8 mouse cellular contexts compared by ENCODE assay signal in the genomic region with DNA sequence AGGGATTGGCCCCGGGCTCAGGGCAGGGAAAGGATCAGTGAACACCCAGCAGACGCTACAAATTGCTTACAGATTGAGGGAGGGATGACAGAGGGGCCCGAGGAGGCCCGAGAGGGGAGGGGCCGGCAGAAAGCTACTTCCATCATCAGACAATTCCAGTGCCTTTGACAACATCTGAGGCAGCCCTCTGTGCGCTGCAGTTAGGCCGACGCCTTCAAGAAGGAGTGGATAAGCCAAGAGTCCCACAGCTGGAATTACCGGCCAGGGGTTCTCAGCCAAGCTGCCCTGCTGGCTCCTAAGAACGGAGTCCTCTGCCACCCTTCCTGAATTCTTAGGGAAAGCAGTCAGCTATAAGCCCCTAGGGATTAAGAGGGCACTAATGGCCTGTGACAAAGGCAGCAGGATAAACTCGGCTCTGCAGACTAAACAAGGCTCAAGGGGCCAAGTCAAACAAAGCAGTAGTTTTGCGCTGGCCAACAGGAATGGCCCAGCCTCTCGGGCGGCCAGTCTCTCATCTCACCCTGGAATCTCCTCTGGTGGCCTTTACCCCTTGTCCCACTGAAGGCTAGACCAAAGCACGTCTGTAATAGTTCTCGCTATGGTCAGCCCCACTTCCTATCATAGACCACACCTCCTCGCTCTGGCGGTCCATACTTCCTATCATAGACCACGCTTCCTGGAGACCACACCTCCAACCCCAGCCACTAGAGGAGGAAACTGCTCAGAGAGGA.
A peak's percentile ranks its signal among the peaks of the same experiment; 100 is the strongest.
DNase-seq lines count a peak whose midpoint lies in the region; ATAC-seq and TF ChIP-seq lines count a peak whose summit lies in the region.

No protein-coding gene starts in this region.

- WGBS in hindbrain, embryonic 11.5 days: 17% methylated on average over 19 of the region's 19 CpGs
- 22% methylated on average over 19 of the region's 19 CpGs for WGBS in hindbrain, embryonic 14.5 days
- WGBS in hindbrain, embryonic 16.5 days: 23% methylated on average over 19 of the region's 19 CpGs
- 16% methylated on average over 19 of the region's 19 CpGs for WGBS in liver, postnatal 0 days (ENCODE audit: insufficient replicate concordance)
- WGBS in stomach, embryonic 16.5 days: 9% methylated on average over 19 of the region's 19 CpGs

- ATAC-seq in hindbrain, embryonic 11.5 days (ENCODE audit: low FRiP score): no peak
- no peak for ATAC-seq in hindbrain, embryonic 14.5 days (ENCODE audit: low FRiP score)
- no peak; the same call in 1 of the 2 replicates for ATAC-seq in hindbrain, embryonic 16.5 days
- ATAC-seq in liver, postnatal 0 days: peak; percentile 41; the same call in 1 of the 2 replicates
- peak; percentile 56; the same call in 1 of the 2 replicates for ATAC-seq in stomach, embryonic 16.5 days (ENCODE audit: insufficient read depth, low FRiP score)

- no peak for TF ChIP-seq EP300 in liver, postnatal 0 days (IDR thresholded peaks at IDR 0.05; ENCODE audit: low read depth)

- no peaks in the 10 kb centered on the region for H3K27me3 ChIP-seq in hindbrain, embryonic 11.5 days (ENCODE audit: control insufficient read depth, insufficient read depth, low read length)
- H3K27me3 ChIP-seq in hindbrain, embryonic 14.5 days (ENCODE audit: control insufficient read depth, insufficient read depth, low read length): no peaks in the 10 kb centered on the region
- no peaks in the 10 kb centered on the region for H3K27me3 ChIP-seq in hindbrain, embryonic 16.5 days (replicated peaks; ENCODE audit: control insufficient read depth, insufficient read depth, low read length)
- peaks cover 2% of the 10 kb centered on the region; the same call in 1 of the 2 replicates for H3K27me3 ChIP-seq in liver, postnatal 0 days (ENCODE audit: insufficient read depth, low read length)
- H3K27me3 ChIP-seq in stomach, embryonic 16.5 days (ENCODE audit: control insufficient read depth, insufficient read depth, low read length): peaks cover 3% of the 10 kb centered on the region; the same call in 1 of the 2 replicates

- no peaks in the 10 kb centered on the region for H3K9me3 ChIP-seq in hindbrain, embryonic 11.5 days (ENCODE audit: control insufficient read depth, low read length)
- no peaks in the 10 kb centered on the region for H3K9me3 ChIP-seq in hindbrain, embryonic 14.5 days (ENCODE audit: control insufficient read depth, low read length)
- H3K9me3 ChIP-seq in hindbrain, embryonic 16.5 days (ENCODE audit: control insufficient read depth, low read length): no peaks in the 10 kb centered on the region
- H3K9me3 ChIP-seq in liver, postnatal 0 days (ENCODE audit: low read length): no peaks in the 10 kb centered on the region
- H3K9me3 ChIP-seq in stomach, embryonic 16.5 days (replicated peaks; ENCODE audit: control insufficient read depth, low read length): no peaks in the 10 kb centered on the region

- no peaks in the 10 kb centered on the region for H3K36me3 ChIP-seq in hindbrain, embryonic 11.5 days (ENCODE audit: control insufficient read depth, insufficient read depth, low read length)
- no peaks in the 10 kb centered on the region for H3K36me3 ChIP-seq in hindbrain, embryonic 14.5 days (replicated peaks; ENCODE audit: control insufficient read depth, insufficient read depth)
- no peaks in the 10 kb centered on the region for H3K36me3 ChIP-seq in hindbrain, embryonic 16.5 days (ENCODE audit: control insufficient read depth, insufficient read depth, low read length)
- H3K36me3 ChIP-seq in liver, postnatal 0 days (replicated peaks; ENCODE audit: insufficient read depth, low read length): no peaks in the 10 kb centered on the region
- no peaks in the 10 kb centered on the region for H3K36me3 ChIP-seq in stomach, embryonic 16.5 days (ENCODE audit: control insufficient read depth, insufficient read depth, low read length)

- no peak overlapping the region; the same call in 1 of the 2 replicates for H3K9ac ChIP-seq in hindbrain, embryonic 11.5 days (ENCODE audit: low read depth, low read length)
- H3K9ac ChIP-seq in hindbrain, embryonic 14.5 days: no peak overlapping the region; the same call in 1 of the 2 replicates
- 0 out of 2 replicates have a peak overlapping the region, but pooled peaks have one; percentile 14 for H3K9ac ChIP-seq in hindbrain, embryonic 16.5 days (ENCODE audit: low read depth, low read length)
- H3K9ac ChIP-seq in liver, postnatal 0 days (replicated peaks): no peak overlapping the region
- no peak overlapping the region for H3K9ac ChIP-seq in stomach, embryonic 16.5 days (ENCODE audit: low read length)

- no peak overlapping the region for H3K27ac ChIP-seq in hindbrain, embryonic 11.5 days (ENCODE audit: low read depth, low read length)
- H3K27ac ChIP-seq in hindbrain, embryonic 14.5 days: no peak overlapping the region
- H3K27ac ChIP-seq in hindbrain, embryonic 16.5 days (ENCODE audit: low read depth, low read length): no peak overlapping the region
- no peak overlapping the region for H3K27ac ChIP-seq in liver, postnatal 0 days (ENCODE audit: low read depth)
- H3K27ac ChIP-seq in stomach, embryonic 16.5 days (ENCODE audit: low read length): peak overlapping the region; percentile 46; the same call in 1 of the 2 replicates

- H3K4me3 ChIP-seq in hindbrain, embryonic 11.5 days (ENCODE audit: low read depth, low read length): no peak overlapping the region
- H3K4me3 ChIP-seq in hindbrain, embryonic 14.5 days (replicated peaks; ENCODE audit: low read length): no peak overlapping the region
- H3K4me3 ChIP-seq in hindbrain, embryonic 16.5 days (ENCODE audit: low read length): no peak overlapping the region
- H3K4me3 ChIP-seq in liver, postnatal 0 days (ENCODE audit: low read depth, low read length): no peak overlapping the region
- H3K4me3 ChIP-seq in stomach, embryonic 16.5 days (replicated peaks; ENCODE audit: low read length): no peak overlapping the region

- H3K4me1 ChIP-seq in hindbrain, embryonic 11.5 days (replicated peaks; ENCODE audit: control insufficient read depth, insufficient read depth, low read length): 0 out of 2 replicates have a peak, but pooled peaks cover 2% of the 10 kb centered on the region
- H3K4me1 ChIP-seq in hindbrain, embryonic 14.5 days (replicated peaks; ENCODE audit: control insufficient read depth, insufficient read depth, low read length): no peaks in the 10 kb centered on the region; the same call in 1 of the 2 replicates
- H3K4me1 ChIP-seq in hindbrain, embryonic 16.5 days (ENCODE audit: control insufficient read depth, insufficient read depth, low read depth, low read length): no peaks in the 10 kb centered on the region
- peaks cover 7% of the 10 kb centered on the region; the same call in 1 of the 2 replicates for H3K4me1 ChIP-seq in liver, postnatal 0 days (ENCODE audit: insufficient read depth)
- peaks cover 9% of the 10 kb centered on the region; the same call in 1 of the 2 replicates for H3K4me1 ChIP-seq in stomach, embryonic 16.5 days (ENCODE audit: control insufficient read depth, insufficient read depth, low read length)

- no peak overlapping the region for H3K4me2 ChIP-seq in hindbrain, embryonic 11.5 days (replicated peaks; ENCODE audit: low read depth, low read length)
- H3K4me2 ChIP-seq in hindbrain, embryonic 14.5 days (replicated peaks): no peak overlapping the region
- H3K4me2 ChIP-seq in hindbrain, embryonic 16.5 days (ENCODE audit: low read length): peak overlapping the region; percentile 11; the same call in 1 of the 2 replicates
- H3K4me2 ChIP-seq in liver, postnatal 0 days (ENCODE audit: low read depth, low read length): no peak overlapping the region
- H3K4me2 ChIP-seq in stomach, embryonic 16.5 days (ENCODE audit: low read depth, low read length): peak overlapping the region; percentile 0; the same call in 1 of the 2 replicates

- DNase-seq in hindbrain, embryonic 11.5 days (ENCODE audit: low spot score): peak; percentile 51
- DNase-seq in hindbrain, embryonic 14.5 days (ENCODE audit: low spot score): no peak
- peak; percentile 54 for DNase-seq in embryo, embryonic 9.5 days (ENCODE audit: extremely low spot score)
- DNase-seq in liver, postnatal 0 days: no peak
- DNase-seq in right cerebral cortex, postnatal 36 days (ENCODE audit: low spot score in 2 of 2): no peak
- no peak for DNase-seq in T-cell, adult 2 months (ENCODE audit: low spot score)

- no peak for TF ChIP-seq CTCF in liver, postnatal 0 days (IDR thresholded peaks at IDR 0.05; ENCODE audit: low read depth)

Comparison
In these comparisons a context has a peak if more than half of its experiments do, and no peak if none do; other contexts are left out.
1. DNase-seq: peak in hindbrain, embryonic 11.5 days (single experiment) and embryo, embryonic 9.5 days (single experiment); none in hindbrain, embryonic 14.5 days (single experiment), liver, postnatal 0 days (single experiment), right cerebral cortex, postnatal 36 days (0 of 2) and T-cell, adult 2 months (single experiment).
2. H3K4me2 ChIP-seq: peak in hindbrain, embryonic 16.5 days (single experiment) and stomach, embryonic 16.5 days (single experiment); none in hindbrain, embryonic 11.5 days (single experiment), hindbrain, embryonic 14.5 days (single experiment) and liver, postnatal 0 days (single experiment).
3. ATAC-seq: peak in liver, postnatal 0 days (single experiment) and stomach, embryonic 16.5 days (single experiment); none in hindbrain, embryonic 11.5 days (single experiment), hindbrain, embryonic 14.5 days (single experiment) and hindbrain, embryonic 16.5 days (single experiment).